Mouse (Mus musculus) left cerebral cortex, postnatal 4 days (tissue): ENCODE measurements around the gene AY358078. TPM values are rescaled to one million over a fixed set of nuclear protein-coding genes. Genes with fewer than 3 reads are reported as not detected.

Experiments used
- DNase-seq: peaks from one replicate; pipeline ENCODE4 v3.0.0-alpha.2; 2022
- intact Hi-C: fragments of 180-260 bp; cut with DNase I; formaldehyde crosslinking; loops from one replicate; pipeline ENCODE4 v1.15.1; 2025
- microRNA-seq: library from miRNA; unstranded; fragments of <30 nt; microRNA quantifications from one replicate; pipeline ENCODE4 v1.2.0, GENCODE M21; 2022
- total RNA-seq, 2 experiments: library from RNA; stranded (reverse); gene quantifications; 2 replicates each; pipeline ENCODE4 v1.2.3; 2021

The AY358078 gene
- total RNA-seq, 2 experiments from 2014 or later: not detected

GRCm38 (mm10) chr14:51871741-51872140 lies 71.9 kb downstream of the AY358078 start:
- intact Hi-C loops: loop anchor here (10.0 kb wide), 1 partner anchor 767 kb away; no protein-coding TSS in a partner anchor
- DNase-seq: no peak

Small RNA genes within 50 kb of the gene (microRNA-seq; reads per million reads assigned to microRNA genes)
- not detected for gene Gm27375

Other genes starting within 250 kb of the AY358078 start
- not detected for gene Gm5622, start 247.3 kb upstream of the AY358078 start, total RNA-seq
- not detected for gene Gm17175, start 226.0 kb upstream of the AY358078 start, total RNA-seq
- gene Gm17174, start 207.9 kb upstream of the AY358078 start, total RNA-seq: not detected
- gene Gm17078, start 188.7 kb upstream of the AY358078 start, total RNA-seq: not detected
- gene Gm4181, start 164.4 kb upstream of the AY358078 start, total RNA-seq: not detected
- not detected for gene Gm17079, start 104.6 kb upstream of the AY358078 start, total RNA-seq
- gene Gm5800, start 82.9 kb upstream of the AY358078 start, total RNA-seq: not detected
- gene Ang4, start 26.5 kb upstream of the AY358078 start, total RNA-seq: not detected
- not detected for gene Ear6, start 53.7 kb downstream of the AY358078 start, total RNA-seq
- 10 to 100 TPM; 50.3 to 63.4 TPM for gene Mettl17, start 84.8 kb downstream of the AY358078 start, total RNA-seq
- 1 to 10 TPM; 4.8 to 5.4 TPM for gene Slc39a2, start 92.8 kb downstream of the AY358078 start, total RNA-seq
- gene Ndrg2, start 114.1 kb downstream of the AY358078 start, total RNA-seq: 100 to 1,000 TPM; 172 to 173 TPM
- not detected for gene Tppp2, start 118.4 kb downstream of the AY358078 start, total RNA-seq
- not detected for gene Rnase13, start 122.7 kb downstream of the AY358078 start, total RNA-seq
- gene Arhgef40, start 184.7 kb downstream of the AY358078 start, total RNA-seq: 10 to 100 TPM; 59.8 to 68.1 TPM
- under 1 TPM in 1 of 2 experiments, not detected in 1; 0.38 TPM for gene Tmem253, start 215.6 kb downstream of the AY358078 start, total RNA-seq
- 10 to 100 TPM; 32.3 to 36.7 TPM for gene Zfp219, start 220.7 kb downstream of the AY358078 start, total RNA-seq
- not detected for gene Olfr221, start 242.4 kb downstream of the AY358078 start, total RNA-seq